Mouse (Mus musculus) MEL (cell line): ENCODE measurements at regions not wholly inside any gene's neighbourhood (a gene's known extent, or its start where the extent isn't known, plus 50 kb on each side); places are given as distances from the start of the nearest gene placed in this dataset.
A peak's percentile ranks its signal among the peaks of the same experiment; 100 is the strongest.

Experiments
- DNase-seq: peaks from one replicate; pipeline ENCODE4 v3.0.0; 2011; ENCODE audit warnings: low read depth, low spot score
- H3K27ac ChIP-seq: 2 replicates; pipeline ENCODE4 v1.5.1; 2012; ENCODE audit warnings: low read depth, mild to moderate bottlenecking, control low read depth, low read length, moderate library complexity; ENCODE audit not compliant: control insufficient read depth
- H3K27me3 ChIP-seq, 2 experiments: fragments of 150-350 bp in 1 of 2; sonication (generic) in 1 of 2; 2 replicates each; pipeline ENCODE4 v1.6.1; 2012; ENCODE audit warnings: low read length in 2 of 2, mild to moderate bottlenecking in 2 of 2, improper control_type of control experiment in 1 of 2, moderate library complexity in 1 of 2; ENCODE audit not compliant: insufficient read depth in 2 of 2, control insufficient read depth in 1 of 2
- H3K36me3 ChIP-seq, 2 experiments: 2 replicates each; pipeline ENCODE4 v1.6.1; 2012 to 2014; ENCODE audit warnings: low read length in 2 of 2, improper control_type of control experiment in 1 of 2, inconsistent platforms in 1 of 2, mild to moderate bottlenecking in 1 of 2; ENCODE audit not compliant: insufficient read depth in 2 of 2, control insufficient read depth in 1 of 2
- H3K4me1 ChIP-seq, 2 experiments: fragments of 150-350 bp in 1 of 2; sonication (generic) in 1 of 2; 2 replicates each; pipeline ENCODE4 v1.6.1; 2012; ENCODE audit warnings: low read length in 2 of 2, improper control_type of control experiment in 1 of 2, mild to moderate bottlenecking in 1 of 2; ENCODE audit not compliant: insufficient read depth in 2 of 2, control insufficient read depth in 1 of 2
- H3K4me3 ChIP-seq, 2 experiments: fragments of 150-350 bp in 1 of 2; sonication (generic) in 1 of 2; 2 replicates each; pipeline ENCODE4 v1.5.1; 2012; ENCODE audit warnings: low read depth in 2 of 2, low read length in 2 of 2, mild to moderate bottlenecking in 2 of 2, moderate library complexity in 2 of 2, control low read depth in 1 of 2, improper control_type of control experiment in 1 of 2; ENCODE audit not compliant: control insufficient read depth in 1 of 2, insufficient read depth in 1 of 2
- H3K79me2 ChIP-seq: 2 replicates; pipeline ENCODE4 v1.6.1; 2012; ENCODE audit warnings: mild to moderate bottlenecking, low read length, moderate library complexity; ENCODE audit not compliant: control insufficient read depth, poor library complexity, insufficient read depth
- H3K9ac ChIP-seq: 2 replicates; pipeline ENCODE4 v1.6.1; 2012; ENCODE audit warnings: low read depth, mild to moderate bottlenecking, control low read depth, low read length, moderate library complexity; ENCODE audit not compliant: control insufficient read depth, poor library complexity, severe bottlenecking
- H3K9me3 ChIP-seq: fragments of 150-350 bp; sonication (generic); replicated peaks from 2 replicates; pipeline ENCODE4 v1.6.1; 2012; ENCODE audit warnings: mild to moderate bottlenecking, low read length, improper control_type of control experiment, moderate library complexity; ENCODE audit not compliant: insufficient read depth
- BHLHE40 ChIP-seq: IDR thresholded peaks from 2 replicates; pipeline ENCODE4 v1.6.1; 2012; ENCODE audit warnings: low read depth, mild to moderate bottlenecking, inconsistent platforms, low read length, improper control_type of control experiment, borderline replicate concordance
- CHD1 ChIP-seq: IDR thresholded peaks from 2 replicates; pipeline ENCODE4 v1.6.1; 2012; ENCODE audit warnings: low read depth, mild to moderate bottlenecking, inconsistent platforms, low read length, improper control_type of control experiment
- CHD2 ChIP-seq: IDR thresholded peaks from 2 replicates; pipeline ENCODE4 v1.6.1; 2011; ENCODE audit warnings: low read length, improper control_type of control experiment
- CTCF ChIP-seq, 3 experiments: IDR thresholded peaks in 2 of 3; conservative IDR thresholded peaks in 1 of 3; 2 replicates each; pipeline ENCODE4 v1.5.1; 2011 to 2012; ENCODE audit warnings: low read length in 3 of 3, low read depth in 2 of 3, mild to moderate bottlenecking in 2 of 3, improper control_type of control experiment in 1 of 3, inconsistent platforms in 1 of 3, mixed read lengths in 1 of 3, moderate library complexity in 1 of 3; ENCODE audit not compliant: control insufficient read depth in 1 of 3, insufficient read depth in 1 of 3, poor library complexity in 1 of 3, severe bottlenecking in 1 of 3
- E2F4 ChIP-seq: IDR thresholded peaks from 2 replicates; pipeline ENCODE4 v1.6.1; 2011; ENCODE audit warnings: low read depth, low read length, improper control_type of control experiment, borderline replicate concordance
- ELF1 ChIP-seq: IDR thresholded peaks from 2 replicates; pipeline ENCODE4 v1.6.1; 2014; ENCODE audit warnings: low read depth, mild to moderate bottlenecking, inconsistent platforms, low read length, improper control_type of control experiment, moderate library complexity
- ETS1 ChIP-seq: IDR thresholded peaks from 2 replicates; pipeline ENCODE4 v1.6.1; 2012; ENCODE audit warnings: low read depth, mild to moderate bottlenecking, inconsistent platforms, low read length, improper control_type of control experiment, moderate library complexity
- GABPA ChIP-seq: IDR thresholded peaks from 2 replicates; pipeline ENCODE4 v1.6.1; 2012; ENCODE audit warnings: low read depth, mild to moderate bottlenecking, inconsistent platforms, low read length, improper control_type of control experiment, moderate library complexity
- GATA1 ChIP-seq: IDR thresholded peaks from 2 replicates; pipeline ENCODE4 v1.6.1; 2011; ENCODE audit warnings: low read depth, low read length, improper control_type of control experiment
- HCFC1 ChIP-seq: IDR thresholded peaks from 2 replicates; pipeline ENCODE4 v1.6.1; 2012; ENCODE audit warnings: low read depth, mild to moderate bottlenecking, inconsistent platforms, low read length, improper control_type of control experiment, moderate library complexity
- JUND ChIP-seq: IDR thresholded peaks from 2 replicates; pipeline ENCODE4 v1.6.1; 2011; ENCODE audit warnings: low read depth, mild to moderate bottlenecking, improper control_type of control experiment, low read length
- KAT2A ChIP-seq: conservative IDR thresholded peaks from 2 replicates; pipeline ENCODE4 v1.6.1; 2012; ENCODE audit warnings: low read depth, low read length, improper control_type of control experiment, inconsistent platforms
- MAFK ChIP-seq: IDR thresholded peaks from 2 replicates; pipeline ENCODE4 v1.6.1; 2011; ENCODE audit warnings: low read depth, mild to moderate bottlenecking, low read length, improper control_type of control experiment, borderline replicate concordance
- MAX ChIP-seq: IDR thresholded peaks from 2 replicates; pipeline ENCODE4 v1.6.1; 2011; ENCODE audit warnings: low read length, improper control_type of control experiment
- MAZ ChIP-seq: IDR thresholded peaks from 2 replicates; pipeline ENCODE4 v1.6.1; 2012; ENCODE audit warnings: low read depth, mild to moderate bottlenecking, inconsistent platforms, low read length, improper control_type of control experiment
- MEF2A ChIP-seq: IDR thresholded peaks from 2 replicates; pipeline ENCODE4 v1.6.1; 2014; ENCODE audit warnings: low read depth, mild to moderate bottlenecking, inconsistent platforms, low read length, improper control_type of control experiment; ENCODE audit not compliant: poor library complexity, insufficient replicate concordance, severe bottlenecking; ENCODE audit errors: extremely low read depth
- MYB ChIP-seq: IDR thresholded peaks from 2 replicates; pipeline ENCODE4 v1.6.1; 2011; ENCODE audit warnings: mild to moderate bottlenecking, low read depth, low read length, improper control_type of control experiment
- NELFE ChIP-seq: IDR thresholded peaks from 2 replicates; pipeline ENCODE4 v1.6.1; 2011; ENCODE audit warnings: low read depth, low read length, improper control_type of control experiment
- NRF1 ChIP-seq: IDR thresholded peaks from 2 replicates; pipeline ENCODE4 v1.6.1; 2014; ENCODE audit warnings: low read depth, mild to moderate bottlenecking, inconsistent platforms, low read length, improper control_type of control experiment, moderate library complexity; ENCODE audit not compliant: poor library complexity, insufficient read depth, severe bottlenecking
- POLR2A ChIP-seq, 2 experiments: IDR thresholded peaks; 2 replicates each; pipeline ENCODE4 v1.6.1; 2011 to 2012; ENCODE audit warnings: low read length in 2 of 2, mild to moderate bottlenecking in 2 of 2, control low read depth in 1 of 2, improper control_type of control experiment in 1 of 2, low read depth in 1 of 2, moderate library complexity in 1 of 2; ENCODE audit not compliant: control insufficient read depth in 1 of 2, insufficient read depth in 1 of 2, poor library complexity in 1 of 2
- POLR2AphosphoS2 ChIP-seq: IDR thresholded peaks from 2 replicates; pipeline ENCODE4 v1.6.1; 2011; ENCODE audit warnings: low read length, improper control_type of control experiment
- RAD21 ChIP-seq: IDR thresholded peaks from 2 replicates; pipeline ENCODE4 v1.6.1; 2011; ENCODE audit warnings: mild to moderate bottlenecking, low read depth, low read length, improper control_type of control experiment
- SIN3A ChIP-seq: IDR thresholded peaks from 2 replicates; pipeline ENCODE4 v1.6.1; 2012; ENCODE audit warnings: low read length, improper control_type of control experiment, inconsistent platforms
- SMC3 ChIP-seq: IDR thresholded peaks from 2 replicates; pipeline ENCODE4 v1.6.1; 2011; ENCODE audit warnings: low read depth, low read length, improper control_type of control experiment
- TAL1 ChIP-seq: IDR thresholded peaks from 2 replicates; pipeline ENCODE4 v1.6.1; 2012; ENCODE audit warnings: mild to moderate bottlenecking, inconsistent platforms, low read length, moderate library complexity, mixed read lengths
- TBP ChIP-seq: IDR thresholded peaks from 2 replicates; pipeline ENCODE4 v1.8.0; 2011; ENCODE audit warnings: low read depth, low read length, improper control_type of control experiment
- TCF12 ChIP-seq: IDR thresholded peaks from 2 replicates; pipeline ENCODE4 v1.6.1; 2014; ENCODE audit warnings: low read depth, mild to moderate bottlenecking, inconsistent platforms, low read length, improper control_type of control experiment, moderate library complexity
- USF1 ChIP-seq: IDR thresholded peaks from 2 replicates; pipeline ENCODE4 v1.6.1; 2014; ENCODE audit warnings: low read depth, mild to moderate bottlenecking, inconsistent platforms, low read length, improper control_type of control experiment, moderate library complexity
- USF2 ChIP-seq, 2 experiments: IDR thresholded peaks; 2 replicates each; pipeline ENCODE4 v1.6.1; 2011 to 2012; ENCODE audit warnings: improper control_type of control experiment in 2 of 2, low read length in 2 of 2, borderline replicate concordance in 1 of 2, inconsistent platforms in 1 of 2, low read depth in 1 of 2, mild to moderate bottlenecking in 1 of 2; ENCODE audit not compliant: insufficient read depth in 1 of 2
- ZC3H11A ChIP-seq: IDR thresholded peaks from 2 replicates; pipeline ENCODE4 v1.6.1; 2012; ENCODE audit warnings: low read depth, mild to moderate bottlenecking, inconsistent platforms, low read length, improper control_type of control experiment
- ZKSCAN1 ChIP-seq: IDR thresholded peaks from 2 replicates; pipeline ENCODE4 v1.6.1; 2012; ENCODE audit warnings: low read depth, mild to moderate bottlenecking, inconsistent platforms, low read length, improper control_type of control experiment, moderate library complexity
- ZMIZ1 ChIP-seq: IDR thresholded peaks from 2 replicates; pipeline ENCODE4 v1.6.1; 2012; ENCODE audit warnings: low read depth, mild to moderate bottlenecking, inconsistent platforms, low read length, improper control_type of control experiment, moderate library complexity
- ZNF384 ChIP-seq: IDR thresholded peaks from 2 replicates; pipeline ENCODE4 v1.6.1; 2012; ENCODE audit warnings: low read depth, mild to moderate bottlenecking, inconsistent platforms, low read length, improper control_type of control experiment

DNA sequence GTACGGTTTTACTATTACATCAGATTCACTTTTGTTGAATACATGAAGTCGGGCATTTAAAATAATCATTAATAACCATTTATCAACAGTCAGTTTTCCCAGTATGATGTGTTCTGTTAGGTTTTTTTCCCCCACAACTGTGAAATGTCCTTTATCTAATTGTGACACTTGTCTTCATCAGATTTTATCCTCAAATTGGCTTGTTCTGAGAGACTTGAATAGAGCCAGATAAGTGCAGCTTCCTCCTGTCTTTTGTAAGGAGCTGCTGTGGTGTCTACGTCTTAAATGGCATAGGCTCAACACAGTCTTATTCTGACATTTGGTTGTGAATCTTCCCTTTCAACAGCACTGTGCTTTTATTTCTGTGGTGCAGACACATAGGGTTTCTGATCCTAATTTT, 206.8 kb upstream of the Itga1 start (continued):
- TF ChIP-seq JUND, result no peak
- peak; percentile 66; the same call in 1 of the 2 replicates for TF ChIP-seq SIN3A
- TF ChIP-seq ZKSCAN1, result no peak
- peak; percentile 88 for TF ChIP-seq ETS1
- TF ChIP-seq TAL1, result no peak
- TF ChIP-seq ZMIZ1, result no peak
- peak; percentile 91 for TF ChIP-seq GATA1
- no peak for TF ChIP-seq TBP
- no peak for TF ChIP-seq GABPA

DNA sequence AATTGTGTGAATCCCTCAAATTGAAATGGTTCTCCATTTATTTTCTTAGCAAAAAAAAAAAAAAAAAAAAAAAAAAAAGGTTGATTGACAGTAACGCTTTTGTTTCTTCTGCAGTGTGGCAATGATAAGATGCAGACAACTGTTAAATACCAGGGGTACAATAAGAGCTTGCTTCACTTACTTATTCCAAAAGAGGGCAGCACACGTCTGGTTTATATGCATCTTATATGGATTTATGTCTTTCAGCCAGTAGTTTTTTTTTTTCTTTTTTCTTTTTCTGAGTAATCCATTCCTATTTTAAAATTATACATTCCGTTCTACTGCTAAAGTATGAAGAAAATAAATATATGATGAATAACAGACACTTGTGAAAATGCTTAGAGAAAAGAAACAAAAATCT, 185.6 kb upstream of the Itga1 start:
- DNase-seq, result peak; percentile 76
- Histone ChIP-seq H3K4me1 (no peaks in the 10 kb centered on the region), H3K27me3 (no peaks in the 10 kb centered on the region), H3K27ac (no peak overlapping the region), H3K36me3 (no peaks in the 10 kb centered on the region), H3K9ac (no peak overlapping the region), H3K9me3 (no peaks in the 10 kb centered on the region), H3K4me3 (no peak overlapping the region), H3K79me2 (no peaks in the 10 kb centered on the region)
- TF ChIP-seq ZNF384 (peak; percentile 96), TAL1 (no peak), HCFC1 (no peak), BHLHE40 (no peak), RAD21 (peak; percentile 91), MEF2A (no peak), MAFK (no peak), CHD1 (no peak), POLR2AphosphoS2 (no peak), ZC3H11A (peak; percentile 89), SMC3 (peak; percentile 78), KAT2A (no peak), USF2 (IDR thresholded peaks at IDR 0.05; ENCODE audit: borderline replicate concordance in 1 of 2, insufficient read depth in 1 of 2, low read depth in 1 of 2, low read length in 2 of 2) (no peak), MAX (no peak), NRF1 (no peak), TCF12 (no peak), POLR2A (IDR thresholded peaks at IDR 0.05; ENCODE audit: control insufficient read depth in 1 of 2, insufficient read depth in 1 of 2, low read depth in 1 of 2, low read length in 2 of 2, poor library complexity in 1 of 2) (no peak), GABPA (no peak), SIN3A (no peak), CHD2 (no peak), JUND (no peak), ELF1 (no peak), MYB (no peak), MAZ (no peak), TBP (no peak), USF1 (no peak), GATA1 (peak; percentile 44; the same call in 1 of the 2 replicates), NELFE (no peak), E2F4 (no peak), CTCF (IDR thresholded peaks at IDR 0.05 in 2 of 3, conservative IDR thresholded peaks at IDR 0.05 in 1 of 3; ENCODE audit: control insufficient read depth in 1 of 3, insufficient read depth in 1 of 3, low read depth in 2 of 3, low read length in 3 of 3, poor library complexity in 1 of 3, severe bottlenecking in 1 of 3) (peak in 2 of 3 experiments; percentile 15 to 76; a peak in 2 of 6 replicates)
